Mouse (Mus musculus): ENCODE measurements around the gene Lsm4.

Lsm4 gene

DNA sequence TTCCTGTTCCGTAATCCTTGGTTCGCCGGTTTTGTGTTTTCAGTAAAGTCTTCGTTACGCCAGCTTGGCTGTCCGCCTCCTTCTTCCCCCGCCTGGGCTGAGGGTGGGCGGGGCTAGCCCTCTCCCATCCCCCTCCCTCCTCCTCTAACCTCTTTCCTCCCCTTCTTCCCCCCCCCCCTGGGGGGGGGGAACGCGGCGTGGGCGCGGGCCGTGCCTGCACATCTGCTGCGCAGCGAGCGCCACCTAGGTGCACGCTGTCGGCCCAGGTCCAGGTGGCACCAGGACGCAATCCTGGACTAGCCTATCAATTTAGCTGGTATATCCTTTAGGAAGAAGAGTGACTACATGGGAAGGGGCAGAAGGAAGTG is 27.5 kb downstream of the Lsm4 start:
- in situ Hi-C loops (cut with MboI), result no loop called here

DNA sequence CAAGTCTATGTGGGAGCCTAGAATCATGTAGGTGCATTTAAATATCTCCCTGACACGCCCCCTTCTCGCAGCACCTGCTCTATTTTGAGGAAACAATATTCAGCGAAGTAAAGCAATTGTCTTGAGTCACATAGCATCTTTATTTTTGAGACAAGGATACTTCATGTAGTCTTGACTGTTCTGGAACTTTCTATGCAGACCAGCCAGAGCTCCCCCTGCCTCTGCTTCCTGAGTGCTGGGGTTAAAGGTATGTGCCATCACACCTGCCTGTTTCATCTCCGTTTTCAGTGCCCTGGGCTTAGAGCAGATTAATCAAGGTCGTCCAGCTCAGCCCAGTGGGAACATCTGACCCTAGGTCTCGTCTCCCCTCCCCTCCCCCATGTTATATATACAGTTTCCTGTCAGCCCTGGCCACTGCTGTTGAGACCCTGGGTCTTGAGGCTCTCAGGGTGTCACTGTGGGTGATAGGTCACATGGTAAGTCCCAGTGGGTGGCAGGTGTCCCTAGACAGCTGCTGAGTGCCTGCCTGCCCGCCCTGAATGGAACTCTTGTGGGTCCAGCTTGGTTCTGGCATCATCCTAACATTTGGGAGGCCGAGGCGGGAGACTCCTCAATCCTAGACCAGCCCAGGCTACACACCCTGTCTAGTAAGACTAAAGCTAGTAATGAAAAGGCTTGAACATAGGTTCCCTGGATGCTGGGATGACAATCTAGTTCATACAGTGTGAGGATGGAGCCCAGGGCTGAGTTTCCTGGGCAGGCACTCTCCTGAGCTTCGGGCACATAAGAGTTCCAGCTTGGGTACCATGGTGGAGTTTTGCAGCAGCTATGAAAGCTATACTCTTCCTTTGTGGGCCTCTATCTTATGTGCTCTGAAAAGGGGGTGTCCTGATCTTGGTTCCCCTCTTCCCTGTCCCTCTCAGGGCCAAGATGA is 28.3 kb downstream of the Lsm4 start:
- in situ Hi-C loops (cut with MboI), result no loop called here

DNA sequence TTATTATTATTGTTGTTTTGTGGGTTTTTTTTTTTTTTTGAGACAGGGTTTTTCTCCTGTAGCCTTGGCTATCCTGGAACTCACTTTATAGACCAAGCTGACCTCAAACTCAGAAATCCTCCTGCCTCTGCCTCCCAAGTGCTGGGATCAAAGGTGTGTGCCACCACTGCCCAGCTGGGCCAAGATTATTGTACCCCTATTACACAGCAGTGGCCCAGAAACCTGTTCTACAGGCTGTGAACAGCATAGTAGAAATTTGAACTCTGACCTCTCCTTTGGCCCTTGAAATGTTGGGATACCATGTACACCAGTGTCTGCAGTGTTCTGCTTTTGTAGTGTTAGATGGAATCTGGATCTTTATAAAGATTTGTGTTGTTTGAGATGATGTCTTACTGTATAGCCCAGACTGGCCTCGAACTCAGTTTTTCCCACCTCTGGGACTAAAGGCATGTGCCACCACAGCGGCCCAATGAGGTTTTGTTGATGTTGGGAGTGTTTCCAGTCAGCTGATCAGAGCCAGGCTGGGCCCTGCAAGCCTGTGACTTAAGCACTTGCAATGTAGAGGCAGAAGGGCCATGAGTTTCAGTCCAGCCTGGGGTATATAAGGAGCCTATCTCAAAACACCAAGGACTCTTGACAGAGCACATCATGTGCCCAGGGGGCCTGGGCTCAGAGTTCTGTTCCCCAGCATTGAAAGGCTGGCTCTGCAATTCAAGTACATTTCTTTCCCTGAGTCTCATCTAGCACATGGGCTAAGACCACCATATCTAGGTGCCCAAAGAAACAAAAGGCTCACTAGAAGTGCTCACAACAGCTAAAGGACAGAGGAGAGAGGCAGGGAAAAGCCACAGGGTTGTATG is 29.2 kb downstream of the Lsm4 start:
- in situ Hi-C loops (cut with MboI), result no loop called here

DNA sequence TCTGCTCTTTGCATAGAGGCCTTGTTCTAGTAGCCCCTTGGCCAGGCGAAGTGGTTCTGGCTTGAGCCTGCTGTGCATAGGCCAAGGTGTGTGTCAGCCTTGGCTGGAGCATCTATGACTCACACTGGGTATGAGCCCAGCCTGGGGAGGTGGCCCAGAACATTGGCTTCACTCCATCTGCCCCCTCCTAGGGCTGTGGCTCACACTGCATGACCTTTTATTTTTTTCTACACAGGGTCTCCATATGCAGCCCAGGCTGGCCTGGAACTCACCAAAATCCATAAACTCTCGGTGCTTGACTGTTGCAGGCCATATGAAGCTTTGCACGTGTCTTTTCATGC is 29.8 kb downstream of the Lsm4 start:
- in situ Hi-C loops (cut with MboI), result no loop called here

DNA sequence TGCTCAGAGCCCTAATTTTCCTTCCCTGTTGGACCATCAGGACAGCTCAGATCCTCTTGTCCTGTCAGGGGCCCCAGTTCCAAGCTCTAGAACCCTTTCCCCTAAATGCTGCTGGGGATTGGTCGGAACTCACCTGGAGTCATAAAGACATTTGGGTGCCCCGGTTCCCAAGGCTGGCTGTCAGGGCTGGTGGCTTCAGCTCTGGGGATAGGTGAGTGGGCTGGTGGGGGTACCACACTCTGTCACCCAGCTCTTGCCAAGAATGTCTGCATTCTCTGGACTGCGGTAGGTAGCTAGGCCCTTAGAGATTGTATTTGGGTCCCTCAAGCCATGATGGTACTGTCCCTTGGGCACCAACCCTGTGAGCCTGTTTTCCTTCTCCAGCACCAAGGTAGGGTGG is 30.2 kb downstream of the Lsm4 start, which contains the start of gene Iqcn:
Gene Iqcn (plus strand): TSS at position 171 of the 400 bp plus-strand sequence.
- in situ Hi-C loops (cut with MboI), result no loop called here

DNA sequence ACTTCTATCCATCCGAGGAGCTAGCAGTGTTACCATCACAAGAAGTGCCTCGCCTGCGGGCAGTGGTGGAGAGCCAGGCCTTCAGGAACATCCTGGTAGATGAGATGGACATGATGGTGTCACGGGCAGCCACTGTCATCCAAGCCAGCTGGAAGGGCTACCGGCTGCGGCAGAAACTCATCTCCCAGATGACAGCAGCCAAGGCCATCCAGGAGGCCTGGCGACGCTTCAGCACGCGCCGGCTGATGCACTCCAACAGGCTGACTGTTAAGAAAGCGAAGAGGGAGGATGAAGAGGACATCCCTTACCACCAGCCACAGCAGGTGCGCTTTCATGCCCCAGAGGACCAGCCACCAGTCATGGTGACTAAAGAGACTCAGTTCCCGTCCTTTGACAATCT is 35.2 kb downstream of the Lsm4 start:
- in situ Hi-C loops (cut with MboI), result loop anchor here (5.0 kb wide), 1 partner anchor 36 kb away; the partner anchor contains the start of gene Lsm4

DNA sequence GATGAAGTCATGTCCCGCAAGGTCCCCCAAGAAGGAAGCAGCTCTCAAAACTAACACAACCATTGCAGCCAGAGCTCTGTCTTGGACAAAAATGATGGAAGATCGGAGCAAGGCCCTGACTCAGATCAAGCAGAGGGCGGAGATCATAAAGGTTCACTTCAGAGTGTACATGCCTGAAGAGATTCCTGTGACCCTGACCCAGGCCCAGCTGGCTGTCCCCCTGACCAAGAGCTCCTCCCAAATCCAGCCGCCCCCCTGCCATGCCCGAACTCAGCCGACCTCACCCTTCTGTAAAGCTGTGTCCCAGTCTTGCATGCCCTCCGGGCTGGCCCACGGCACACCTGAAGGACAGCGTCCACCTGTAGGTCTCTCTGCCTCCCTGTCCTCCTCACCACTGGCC is 36.7 kb downstream of the Lsm4 start:
- in situ Hi-C loops (cut with MboI), result loop anchor here (5.0 to 10.0 kb wide), 2 partner anchors 37 to 135 kb away; partner anchors contain the start of gene Lsm4

DNA sequence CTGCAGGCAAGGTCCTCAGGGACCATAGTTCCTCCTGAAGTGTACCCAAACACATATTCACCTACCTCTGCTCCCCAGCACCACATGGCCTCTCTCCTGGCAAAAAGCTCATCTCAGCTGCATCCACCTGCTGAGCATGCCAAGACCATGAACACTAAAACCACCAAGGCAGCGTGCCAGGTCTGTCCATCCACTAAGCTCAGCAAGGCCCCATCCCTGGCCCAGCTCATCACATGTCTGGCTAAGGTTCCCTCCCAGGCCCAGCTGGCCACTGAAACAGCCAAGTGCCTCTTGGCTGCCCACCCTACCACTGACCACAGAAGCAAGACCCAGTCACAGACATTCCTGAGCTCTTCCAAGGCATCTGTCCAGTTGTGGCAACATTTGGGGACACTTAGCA is 37.2 kb downstream of the Lsm4 start:
- in situ Hi-C loops (cut with MboI), result loop anchor here (10.0 kb wide), 1 partner anchor 135 kb away; no protein-coding TSS in a partner anchor

DNA sequence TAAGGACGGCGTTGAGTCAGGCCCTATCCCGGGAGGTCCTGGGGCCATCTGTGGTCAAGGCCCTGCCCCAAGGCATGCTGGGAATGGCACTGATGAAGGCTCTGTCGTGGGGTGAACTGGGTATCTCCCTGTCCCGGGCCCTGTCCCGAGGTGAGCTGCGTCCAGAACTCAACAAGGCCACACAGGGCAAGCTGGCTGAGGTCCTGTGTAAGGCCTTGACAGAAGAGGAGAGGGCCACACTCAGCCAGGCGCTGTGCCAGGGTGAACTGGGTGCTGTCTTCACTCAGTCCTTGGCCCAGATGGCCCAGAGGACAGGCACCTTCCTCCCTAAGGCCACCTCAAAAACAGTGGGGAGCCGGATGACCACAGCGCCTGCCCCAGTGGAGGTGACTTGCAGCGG is 38.0 kb downstream of the Lsm4 start:
- in situ Hi-C loops (cut with MboI), result loop anchor here (10.0 kb wide), 1 partner anchor 134 kb away; no protein-coding TSS in a partner anchor

DNA sequence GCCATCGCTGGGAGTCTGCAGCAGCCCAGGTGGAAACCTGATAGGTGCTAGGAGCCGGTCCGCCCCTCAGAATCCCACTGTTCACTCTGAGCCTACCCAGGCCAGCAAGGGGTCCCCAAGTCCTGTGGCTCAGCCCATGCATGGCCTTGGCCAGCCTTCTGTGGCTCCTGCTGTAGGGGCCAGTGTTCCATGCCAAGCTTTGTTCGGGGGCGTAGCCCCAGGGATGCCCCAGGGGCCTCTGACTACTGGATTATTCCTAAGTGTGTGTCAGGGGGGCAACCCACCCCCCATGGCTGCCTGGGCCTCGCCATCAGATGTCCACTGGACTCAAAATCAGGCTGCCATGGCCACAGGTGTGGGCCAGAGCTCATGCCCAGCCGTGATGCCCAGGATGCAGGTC is 40.9 kb downstream of the Lsm4 start:
- in situ Hi-C loops (cut with MboI), result loop anchor here (10.0 kb wide), 1 partner anchor 131 kb away; no protein-coding TSS in a partner anchor

DNA sequence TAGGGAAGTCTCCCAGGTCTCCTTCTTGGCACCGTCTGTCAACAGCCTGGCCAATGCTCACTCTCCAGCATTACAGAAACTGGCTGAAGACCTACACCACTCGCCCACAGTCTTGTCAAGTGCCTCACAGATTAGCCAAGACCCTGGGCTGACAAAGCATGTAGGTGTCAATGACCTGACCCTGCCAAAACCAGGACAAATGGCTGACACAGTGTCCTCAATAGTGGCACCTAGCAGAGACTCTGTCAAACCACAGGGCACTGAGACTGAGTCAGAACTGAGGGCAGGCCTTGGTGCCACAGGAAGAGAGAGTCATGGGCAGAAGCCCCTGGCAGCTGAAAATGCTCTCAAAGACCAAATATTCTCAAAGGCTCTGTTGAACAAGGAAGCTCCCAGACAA is 42.0 kb downstream of the Lsm4 start:
- in situ Hi-C loops (cut with MboI), result loop anchor here (5.0 to 10.0 kb wide), 2 partner anchors 37 to 130 kb away; partner anchors contain the start of gene Rab3a

DNA sequence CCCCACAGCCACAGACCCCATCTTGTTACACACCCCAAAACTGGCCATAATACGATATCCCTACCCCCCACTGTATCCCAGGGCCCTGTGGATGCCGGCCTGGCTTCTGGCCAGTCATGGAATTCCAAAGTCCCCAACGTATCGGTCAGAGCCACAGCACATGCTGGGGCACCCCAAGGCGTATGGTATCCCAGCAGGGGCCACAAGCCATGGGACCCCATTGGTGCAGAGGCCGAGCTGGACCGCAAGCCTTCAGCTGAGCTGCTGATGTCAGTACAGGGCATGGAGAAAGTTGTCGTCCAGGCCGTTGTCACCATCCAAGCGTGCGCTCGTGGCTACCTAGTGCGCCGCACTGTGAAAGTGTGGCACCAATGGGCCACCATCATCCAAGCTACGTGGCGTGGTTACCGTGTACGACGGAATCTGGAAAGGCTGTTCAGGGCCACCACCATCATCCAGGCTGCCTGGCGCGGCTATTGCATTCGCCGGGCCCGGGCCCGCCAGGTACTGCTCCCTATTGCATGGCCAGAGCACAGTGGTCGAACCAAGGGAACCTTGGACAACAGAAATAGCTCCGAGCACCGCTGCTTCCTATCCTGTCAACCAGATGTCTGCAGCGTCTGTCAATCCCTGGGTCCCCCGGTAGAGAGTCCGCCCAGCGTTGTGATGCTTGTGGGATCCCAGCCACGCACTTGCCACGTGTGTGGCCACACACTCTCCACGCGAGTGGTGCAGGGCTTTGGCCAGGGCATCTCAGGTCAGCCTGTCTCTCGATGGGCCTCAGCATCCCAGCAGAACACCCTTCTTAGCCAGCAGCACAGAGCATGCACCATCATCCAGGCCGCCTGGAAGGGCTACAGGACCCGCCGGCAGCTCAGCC is 43.7 kb downstream of the Lsm4 start:
- in situ Hi-C loops (cut with MboI), result loop anchor here (5.0 to 10.0 kb wide), 2 partner anchors 36 to 128 kb away; partner anchors contain the start of gene Rab3a

DNA sequence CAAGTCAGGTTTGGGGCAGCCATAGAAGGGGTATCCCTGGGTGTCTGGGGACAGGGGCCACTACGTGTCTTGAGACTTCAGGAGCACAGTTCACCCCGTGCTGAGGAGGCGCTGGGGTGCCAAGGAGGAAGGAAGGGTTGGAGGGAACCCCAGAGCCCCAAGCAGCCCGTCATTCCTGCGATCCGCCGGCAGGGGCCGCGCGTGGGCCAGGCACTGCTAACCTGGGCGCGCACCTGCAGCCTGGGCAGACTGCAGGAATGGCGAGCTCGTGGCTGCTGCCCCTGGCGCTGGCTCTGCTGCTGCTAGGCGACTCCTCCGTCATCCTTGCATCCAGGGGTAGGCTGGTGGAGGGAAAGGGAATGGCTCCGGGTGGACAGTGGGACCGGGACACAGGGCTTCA is 45.2 kb downstream of the Lsm4 start, which contains the start of gene Gm3336:
Gene Gm3336 (plus strand): TSS at position 247 of the 400 bp plus-strand sequence.
- in situ Hi-C loops (cut with MboI), result loop anchor here (5.0 to 10.0 kb wide), 2 partner anchors 34 to 127 kb away; partner anchors contain the start of gene Rab3a

DNA sequence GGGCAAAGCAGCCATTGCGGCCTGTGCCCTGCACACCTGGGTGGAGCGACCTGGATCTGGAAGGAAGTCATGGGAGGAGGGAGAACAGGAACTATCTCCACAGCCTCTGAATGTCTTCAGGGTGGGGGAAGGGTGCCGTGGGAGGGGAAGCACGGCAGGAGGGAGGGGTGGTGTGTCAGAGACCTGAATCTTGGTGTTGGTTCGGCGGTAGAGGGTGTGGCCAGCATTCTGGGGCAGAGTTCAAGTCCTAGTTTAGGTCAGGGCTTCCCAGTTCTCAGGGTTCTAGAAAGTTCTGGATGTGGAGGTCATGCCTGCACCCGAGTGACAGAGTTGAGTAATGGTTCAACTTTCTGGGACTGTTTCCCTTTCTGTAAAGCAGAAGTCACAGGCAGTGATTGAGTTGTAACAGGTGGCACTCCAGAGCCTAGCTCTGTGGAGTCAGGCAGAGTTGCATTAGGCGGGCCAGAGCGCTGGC is 46.8 kb downstream of the Lsm4 start:
- in situ Hi-C loops (cut with MboI), result loop anchor here (5.0 to 10.0 kb wide), 2 partner anchors 32 to 125 kb away; partner anchors contain the start of gene Rab3a

DNA sequence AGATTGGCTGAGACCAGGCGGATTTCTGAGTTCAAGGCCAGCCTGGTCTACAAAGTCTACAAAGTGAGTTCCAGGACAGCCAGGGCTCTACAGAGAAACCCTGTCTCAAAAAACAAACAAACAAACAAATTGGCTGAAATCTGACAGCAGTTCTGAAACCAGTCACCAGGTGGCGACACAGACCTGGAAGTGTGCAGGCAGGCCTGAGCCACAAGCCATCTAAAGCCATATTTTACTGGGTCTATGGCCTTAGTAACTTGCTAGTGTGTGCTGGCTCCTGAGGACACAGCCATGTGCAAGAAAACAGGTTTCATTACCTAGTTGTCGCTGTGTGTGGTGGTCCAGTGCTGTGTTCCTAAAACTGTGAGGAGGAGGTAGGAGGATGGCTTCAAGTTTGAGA is 47.7 kb downstream of the Lsm4 start:
- in situ Hi-C loops (cut with MboI), result no loop called here

DNA sequence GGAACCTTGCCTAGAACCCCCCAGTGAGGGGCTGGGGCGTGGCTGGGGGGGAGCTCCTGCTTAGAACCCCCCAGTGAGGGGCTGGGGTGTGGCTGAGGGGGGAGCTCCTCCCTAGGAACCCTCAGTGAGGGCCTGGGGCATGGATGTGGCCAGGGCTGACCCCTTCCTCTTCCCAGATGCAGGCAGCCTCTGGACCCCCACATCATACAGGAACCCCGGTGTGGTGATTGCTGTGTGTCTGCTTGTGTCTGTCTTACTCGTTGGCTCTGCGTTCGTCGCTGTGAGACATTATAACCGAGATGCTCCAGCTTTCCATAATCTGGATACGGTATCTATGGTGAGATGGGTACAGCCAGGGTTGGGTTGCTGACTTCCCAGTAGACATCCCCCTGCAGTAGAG is 48.6 kb downstream of the Lsm4 start:
- in situ Hi-C loops (cut with MboI), result no loop called here

DNA sequence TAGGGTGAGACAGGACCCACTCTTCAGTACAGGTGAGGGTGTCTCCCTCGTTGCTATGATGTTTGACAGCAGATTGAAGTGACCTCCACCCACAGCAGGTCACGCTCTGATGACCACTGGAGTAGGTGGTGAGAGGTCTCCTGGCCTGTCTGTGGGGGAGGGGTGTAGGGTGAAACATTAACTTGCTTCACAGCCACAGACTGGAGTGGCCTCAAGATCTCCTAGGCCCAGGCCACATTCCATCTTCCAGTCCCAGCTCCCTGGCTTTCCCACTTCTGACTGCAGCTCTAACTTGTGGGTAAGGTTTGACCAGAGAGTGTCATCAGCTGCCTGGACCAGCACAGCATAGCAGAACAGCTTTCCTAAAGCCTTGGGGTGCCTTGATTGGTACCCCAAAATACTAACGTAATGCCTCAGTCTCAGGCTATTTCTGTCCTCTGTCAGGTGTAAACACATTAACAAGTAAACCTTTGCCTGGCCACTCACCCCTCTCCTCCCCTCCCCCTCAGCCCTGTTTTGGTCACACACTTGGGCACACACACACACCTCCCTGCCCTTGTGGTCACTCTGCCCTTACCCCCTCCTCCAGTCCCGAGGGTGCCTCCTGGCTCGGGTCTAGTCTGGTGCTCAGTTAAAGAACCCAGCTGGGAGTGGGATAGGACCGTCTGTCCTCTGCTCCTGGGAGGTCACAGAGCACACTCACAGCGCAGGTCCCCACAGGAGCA is 50.6 kb downstream of the Lsm4 start, which contains the start of gene Pde4c:
Gene Pde4c (plus strand): TSS at position 235 of the 725 bp plus-strand sequence.
- in situ Hi-C loops (cut with MboI), result no loop called here

DNA sequence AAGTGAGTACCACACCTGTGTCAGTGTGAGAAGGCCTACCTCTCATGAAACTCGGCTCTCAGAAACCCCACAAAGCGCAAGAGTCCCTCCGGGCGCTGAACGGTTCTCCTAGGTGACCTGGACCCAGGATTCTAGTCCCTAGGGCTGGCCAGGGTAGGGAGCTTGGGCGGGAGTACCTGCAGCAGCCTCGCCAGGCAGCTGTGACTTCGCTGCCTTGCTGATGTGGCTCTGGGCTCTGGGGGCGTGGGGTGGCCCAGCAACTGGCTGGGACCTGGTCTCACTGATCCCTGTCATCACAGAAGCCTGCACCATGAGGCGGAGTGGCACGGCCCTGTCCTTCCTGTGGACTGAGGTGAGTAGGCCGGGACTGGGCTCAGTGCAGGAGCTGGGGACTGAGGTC is 51.2 kb downstream of the Lsm4 start:
- in situ Hi-C loops (cut with MboI), result no loop called here

DNA sequence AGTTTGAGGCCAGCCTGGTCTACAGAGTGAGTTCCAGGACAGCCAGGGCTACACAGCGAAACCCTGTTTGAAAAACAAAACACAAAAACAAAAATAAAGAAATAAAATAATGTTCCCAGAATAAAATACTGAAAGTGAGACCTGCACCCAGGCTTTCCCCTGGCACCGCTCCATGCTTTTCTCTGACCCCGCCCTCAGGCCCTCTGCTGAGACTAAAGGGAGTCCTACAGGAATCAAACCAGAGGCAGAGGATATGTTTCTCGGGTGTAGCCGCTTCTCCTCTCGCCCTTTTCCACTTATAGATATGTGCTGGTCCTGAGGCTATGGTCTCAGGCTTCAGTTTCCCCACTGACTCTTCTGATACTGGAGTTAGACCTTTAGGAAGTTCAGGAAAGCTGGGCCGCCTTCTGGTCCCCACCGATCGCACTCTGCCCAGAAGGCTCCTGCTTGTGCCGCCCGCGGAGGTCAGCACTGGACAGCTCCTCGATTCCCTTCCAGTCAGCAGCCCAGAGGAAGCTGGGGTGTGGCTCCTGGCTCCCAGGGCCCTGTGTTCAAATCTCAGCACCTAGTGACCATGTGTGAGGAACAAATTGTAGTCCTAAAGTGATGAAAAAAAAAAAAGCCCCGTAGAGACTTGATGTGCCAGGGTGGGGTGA is 52.9 kb downstream of the Lsm4 start:
- in situ Hi-C loops (cut with MboI), result no loop called here

DNA sequence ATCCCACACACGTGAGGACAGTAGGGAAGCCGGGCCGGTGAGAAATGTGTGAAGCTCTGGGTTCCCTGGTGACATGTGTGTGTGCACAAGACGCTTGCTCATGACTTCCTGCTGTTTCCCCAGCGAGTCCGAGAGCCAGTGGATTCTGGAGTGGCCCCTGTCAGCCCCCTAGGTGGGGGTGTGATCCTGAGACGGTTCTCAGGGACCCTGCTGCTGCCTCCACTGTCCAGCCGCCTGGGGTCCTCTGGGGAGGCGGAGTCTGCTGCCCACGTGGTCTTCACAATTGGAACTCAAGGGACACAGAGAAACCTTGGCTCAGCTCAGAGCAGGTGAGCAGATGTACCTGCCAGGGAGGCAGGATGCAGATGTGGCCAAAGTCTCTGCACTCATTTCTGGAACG is 53.7 kb downstream of the Lsm4 start:
- in situ Hi-C loops (cut with MboI), result no loop called here

Measured in mature B cell (primary cell).